Mouse (Mus musculus): Measurements from ENCODE around the gene Dock10. TPM values are rescaled to one million over a fixed set of nuclear protein-coding genes. Genes with fewer than 3 reads are reported as not detected.
A peak's percentile ranks its signal among the peaks of the same experiment; 100 is the strongest.

Dock10 gene
- total RNA-seq, 2 experiments from 2014 or later, result 98.7 to 103 TPM

DNA sequence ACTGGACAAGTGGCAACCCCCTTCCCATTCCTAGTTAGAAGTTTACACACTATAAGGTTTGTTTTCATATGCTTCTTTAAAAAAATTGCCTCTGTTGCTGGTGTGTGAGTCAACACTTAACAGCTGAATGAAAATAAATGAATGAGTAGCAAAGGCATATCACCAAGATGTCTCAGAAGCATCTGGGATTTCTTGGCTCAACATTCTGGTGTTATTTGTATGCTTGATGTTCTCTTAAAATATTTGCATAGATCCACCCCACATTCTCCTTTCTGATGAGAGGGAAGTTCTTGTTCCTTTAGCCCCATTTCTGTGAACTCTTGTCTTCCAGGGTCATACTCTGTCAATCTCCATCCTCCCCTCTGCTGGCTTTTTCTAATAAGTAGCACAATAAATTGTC, 38.2 kb downstream of the Dock10 start:
- TF ChIP-seq CTCF (conservative IDR thresholded peaks at IDR 0.05), result no peak
- no peak for DNase-seq (ENCODE audit: low spot score in 2 of 2)
- H3K4me3 ChIP-seq, result no peak overlapping the region
- H3K27ac ChIP-seq, result no peak overlapping the region

- no peak for DNase-seq (ENCODE audit: low spot score in 2 of 2)
- no peak overlapping the region for H3K4me3 ChIP-seq
- TF ChIP-seq CTCF (conservative IDR thresholded peaks at IDR 0.05), result no peak
- H3K27ac ChIP-seq, result no peak overlapping the region
These were observed 38.9 kb downstream of the Dock10 start for GRCm38 (mm10) chr1:80719436-80719835.

DNA sequence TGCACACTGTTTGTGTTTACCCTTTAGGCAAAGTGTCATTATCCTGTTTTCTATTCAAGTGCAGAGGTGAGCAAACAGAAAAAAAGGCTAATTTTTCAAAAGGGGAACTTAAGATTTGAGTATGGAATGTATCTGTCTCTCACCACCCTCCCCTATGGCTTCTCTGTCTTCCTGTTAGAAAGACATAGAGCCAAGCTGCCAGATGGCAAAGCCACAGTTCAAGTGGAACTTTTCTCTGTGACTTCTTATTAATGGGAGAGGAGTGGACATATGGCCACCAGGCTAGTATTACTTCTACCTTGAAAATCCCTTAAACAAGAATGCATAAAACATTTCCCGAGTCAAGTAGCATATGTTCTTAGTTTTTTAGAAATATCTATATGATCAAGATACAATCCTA, 39.7 kb downstream of the Dock10 start:
- DNase-seq (ENCODE audit: low spot score in 2 of 2), result no peak
- no peak overlapping the region for H3K27ac ChIP-seq
- no peak overlapping the region for H3K4me3 ChIP-seq
- TF ChIP-seq CTCF (conservative IDR thresholded peaks at IDR 0.05), result no peak

DNA sequence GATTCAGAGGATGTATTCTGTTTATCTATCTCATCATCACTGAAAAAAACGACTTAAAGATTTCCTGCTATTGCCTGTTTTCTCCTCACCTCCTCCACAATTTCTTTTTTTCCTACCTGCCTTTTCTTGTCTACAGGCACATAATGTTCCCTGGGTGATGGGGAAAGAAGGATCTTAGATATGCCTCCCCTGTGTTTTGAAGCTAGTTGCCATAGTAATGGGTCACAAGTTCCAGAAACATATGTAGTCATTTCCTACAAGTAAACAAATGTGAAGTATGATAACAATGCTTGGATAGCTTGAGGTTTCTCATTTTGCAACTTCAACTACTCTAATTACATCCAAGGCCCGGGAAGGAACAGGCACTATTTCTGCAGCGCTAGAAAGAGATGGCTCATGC, 42.4 kb downstream of the Dock10 start:
- no peak for TF ChIP-seq CTCF (conservative IDR thresholded peaks at IDR 0.05)
- H3K4me3 ChIP-seq, result no peak overlapping the region
- no peak overlapping the region for H3K27ac ChIP-seq
- no peak for DNase-seq (ENCODE audit: low spot score in 2 of 2)

GRCm38 (mm10) chr1:80713920-80714319, 44.4 kb downstream of the Dock10 start:
- H3K4me3 ChIP-seq, result no peak overlapping the region
- no peak for TF ChIP-seq CTCF (conservative IDR thresholded peaks at IDR 0.05)

DNA sequence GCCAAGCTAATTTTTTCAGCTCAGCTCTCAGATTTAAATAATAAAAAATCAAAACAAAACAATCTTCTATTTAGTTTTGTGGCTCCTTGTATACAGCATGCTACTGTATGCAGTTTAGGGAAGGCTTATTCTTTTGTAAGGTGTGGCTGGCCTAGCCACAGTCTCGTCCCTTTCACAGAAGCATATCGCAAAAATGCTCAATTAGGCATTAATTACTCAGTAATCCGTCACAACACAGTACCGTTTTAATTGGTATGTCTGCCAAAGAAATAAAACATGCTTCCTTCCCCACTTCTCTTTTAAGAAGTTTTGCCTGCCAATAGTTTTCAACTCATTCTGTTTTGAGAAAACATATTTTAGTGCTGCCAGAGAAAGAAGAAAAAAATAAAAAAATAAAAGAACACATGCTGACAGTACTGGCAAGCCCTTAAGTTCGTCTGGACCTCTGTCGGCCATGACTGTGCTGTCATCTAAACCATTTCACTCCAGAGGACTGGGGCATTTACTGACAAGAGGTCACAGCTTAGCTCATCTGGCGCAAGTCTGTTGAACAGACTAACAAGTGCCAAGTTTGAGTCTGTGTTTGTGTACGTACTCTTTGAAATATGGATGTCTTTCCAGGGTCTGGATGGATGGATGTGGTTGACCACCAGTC, 47.6 kb downstream of the Dock10 start:
- DNase-seq (ENCODE audit: low spot score in 2 of 2), result no peak
- TF ChIP-seq CTCF (conservative IDR thresholded peaks at IDR 0.05), result no peak
- Histone ChIP-seq H3K27ac (no peak overlapping the region; the same call in 1 of the 2 replicates), H3K4me3 (no peak overlapping the region)

More at GRCm38 (mm10) chr1:80713920-80714319, 44.4 kb downstream of the Dock10 start:
- DNase-seq (ENCODE audit: low spot score in 2 of 2), result no peak
- no peak overlapping the region for H3K27ac ChIP-seq

- Histone ChIP-seq H3K4me3 (no peak overlapping the region; the same call in 1 of the 2 replicates), H3K27ac (peak overlapping the region; percentile 5; the same call in 1 of the 2 replicates)
- DNase-seq (ENCODE audit: low spot score in 2 of 2), result no peak
- 0 out of 2 replicates have a peak, but pooled peaks have one; percentile 4 for TF ChIP-seq CTCF (conservative IDR thresholded peaks at IDR 0.05)
These were observed 48.2 kb downstream of the Dock10 start for GRCm38 (mm10) chr1:80710097-80710541.

- Histone ChIP-seq H3K4me3 (peak overlapping the region; percentile 51), H3K27ac (peak overlapping the region; percentile 73)
- DNase-seq (ENCODE audit: low spot score in 2 of 2), result peak; percentile 17 to 32
- no peak for TF ChIP-seq CTCF (conservative IDR thresholded peaks at IDR 0.05)
These were observed 49.0 kb downstream of the Dock10 start for GRCm38 (mm10) chr1:80709299-80709698.

GRCm38 (mm10) chr1:80703279-80703678, 55.0 kb downstream of the Dock10 start:
- no peak for TF ChIP-seq CTCF (conservative IDR thresholded peaks at IDR 0.05)
- no peak for DNase-seq (ENCODE audit: low spot score in 2 of 2)
- Histone ChIP-seq H3K4me3 (no peak overlapping the region), H3K27ac (no peak overlapping the region)

DNA sequence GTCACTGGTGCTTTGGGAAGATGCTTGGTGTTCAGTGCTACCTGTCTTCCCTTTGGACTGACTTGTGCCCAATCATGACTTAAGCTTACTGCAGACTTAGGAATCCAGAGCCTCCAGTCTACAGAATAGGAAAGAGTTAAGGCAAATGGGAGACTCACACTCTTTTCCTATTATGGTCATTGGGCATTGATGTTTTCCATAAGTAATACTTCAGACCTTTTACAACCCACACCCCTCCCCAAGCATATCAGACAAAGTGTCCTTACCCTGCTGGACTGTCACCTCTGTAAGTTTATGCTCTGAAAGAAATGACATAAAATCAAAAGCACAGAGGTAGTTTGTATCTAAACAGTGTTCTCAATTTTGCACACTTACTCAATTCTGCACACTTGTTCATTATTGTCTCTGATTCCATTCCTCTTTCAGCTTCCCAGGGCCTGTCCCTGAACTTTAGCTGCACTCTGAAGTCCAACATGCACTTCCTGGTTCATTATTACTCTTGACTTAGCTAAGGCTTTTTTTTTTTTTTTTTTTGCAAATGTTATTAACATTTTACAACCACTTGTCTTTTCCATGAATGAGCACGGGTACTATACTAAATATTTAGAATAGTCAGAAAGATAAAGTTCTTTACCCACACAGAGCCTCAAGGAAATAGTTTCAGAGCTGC, 82.2 kb downstream of the Dock10 start:
- H3K4me3 ChIP-seq, result no peak overlapping the region
- no peak for DNase-seq (ENCODE audit: low spot score in 2 of 2)
- TF ChIP-seq CTCF (conservative IDR thresholded peaks at IDR 0.05), result no peak
- no peak overlapping the region for H3K27ac ChIP-seq

DNA sequence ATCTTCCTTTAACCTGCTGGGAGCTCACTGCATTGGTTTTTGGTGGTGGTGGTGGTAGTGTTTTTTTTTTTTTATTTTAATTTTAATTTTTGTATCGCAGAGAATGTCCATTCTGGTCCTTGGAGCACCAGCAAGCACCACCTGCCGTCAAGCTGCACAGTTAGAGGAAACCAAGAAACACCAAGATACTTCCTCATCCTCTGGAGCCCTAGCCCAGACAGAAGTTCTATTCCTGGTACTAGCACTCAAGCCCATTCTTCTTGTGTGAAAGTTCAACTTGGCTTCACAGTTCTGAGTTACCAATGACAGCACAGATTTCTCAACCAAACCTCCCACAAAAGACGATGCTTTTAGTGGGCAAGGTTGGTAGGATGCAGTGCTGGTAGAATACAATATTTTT, 86.6 kb downstream of the Dock10 start:
- no peak for TF ChIP-seq CTCF (conservative IDR thresholded peaks at IDR 0.05)

GRCm38 (mm10) chr1:80671056-80671455, 87.3 kb downstream of the Dock10 start:
- peak overlapping the region; percentile 14; the same call in 1 of the 2 replicates for H3K27ac ChIP-seq
- no peak for TF ChIP-seq CTCF (conservative IDR thresholded peaks at IDR 0.05)
- no peak overlapping the region for H3K4me3 ChIP-seq
- no peak for DNase-seq (ENCODE audit: low spot score in 2 of 2)

More for the DNA sequence above, 86.6 kb downstream of the Dock10 start:
- Histone ChIP-seq H3K27ac (no peak overlapping the region), H3K4me3 (no peak overlapping the region)
- no peak for DNase-seq (ENCODE audit: low spot score in 2 of 2)

- TF ChIP-seq CTCF (conservative IDR thresholded peaks at IDR 0.05), result no peak
- Histone ChIP-seq H3K27ac (peak overlapping the region; percentile 14; the same call in 1 of the 2 replicates), H3K4me3 (no peak overlapping the region)
- DNase-seq (ENCODE audit: low spot score in 2 of 2), result no peak
These were observed 87.9 kb downstream of the Dock10 start for GRCm38 (mm10) chr1:80670387-80670786.

DNA sequence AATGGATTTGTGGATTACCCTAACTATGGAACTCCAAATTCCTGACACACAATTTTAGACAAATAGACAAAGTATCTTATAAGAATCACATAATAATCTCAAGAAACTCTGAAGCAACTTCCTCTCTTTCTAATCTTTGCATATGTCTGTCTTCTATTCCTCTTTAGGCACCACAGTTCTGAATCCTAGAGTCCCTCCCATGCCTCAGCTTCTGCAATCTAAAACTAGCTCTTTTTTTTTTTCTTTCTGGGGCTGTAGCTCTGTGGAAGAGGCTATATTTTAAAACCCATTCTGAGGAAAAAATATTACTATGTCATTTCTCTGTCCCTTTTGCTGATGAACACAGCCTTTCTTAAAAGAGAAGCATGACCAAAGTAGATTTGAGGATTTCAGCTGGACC, 92.6 kb downstream of the Dock10 start:
- DNase-seq (ENCODE audit: low spot score in 2 of 2), result no peak
- no peak overlapping the region for H3K4me3 ChIP-seq
- TF ChIP-seq CTCF (conservative IDR thresholded peaks at IDR 0.05), result no peak
- H3K27ac ChIP-seq, result no peak overlapping the region; the same call in 1 of the 2 replicates
